Mouse (Mus musculus) liver, adult (tissue): ENCODE results near the gene Clec11a.

Source experiments
- GATA4 ChIP-seq: IDR thresholded peaks from 2 replicates; pipeline ENCODE4 v1.6.1; 2014; ENCODE audit warnings: mild to moderate bottlenecking, low read length; ENCODE audit not compliant: insufficient replicate concordance

Clec11a gene

GRCm38 (mm10) chr7:44336046-44337021 is 29.6 kb upstream of the Clec11a start:
- no peak for TF ChIP-seq GATA4

- no peak for TF ChIP-seq GATA4
Observed at GRCm38 (mm10) chr7:44335031-44335878, 28.6 kb upstream of the Clec11a start.

- no peak for TF ChIP-seq GATA4
Observed at GRCm38 (mm10) chr7:44334139-44334538, 27.4 kb upstream of the Clec11a start.

- no peak for TF ChIP-seq GATA4
Observed at GRCm38 (mm10) chr7:44332336-44332735, 25.6 kb upstream of the Clec11a start.

GRCm38 (mm10) chr7:44326614-44327013 is 19.9 kb upstream of the Clec11a start:
- TF ChIP-seq GATA4: no peak

- no peak for TF ChIP-seq GATA4
Observed at GRCm38 (mm10) chr7:44322290-44322689, 15.6 kb upstream of the Clec11a start.

GRCm38 (mm10) chr7:44320886-44321285 is 14.2 kb upstream of the Clec11a start:
- no peak for TF ChIP-seq GATA4

- no peak for TF ChIP-seq GATA4
Observed at GRCm38 (mm10) chr7:44317913-44318312, 11.2 kb upstream of the Clec11a start.

GRCm38 (mm10) chr7:44312484-44312883 is 5.8 kb upstream of the Clec11a start:
- no peak for TF ChIP-seq GATA4

- no peak for TF ChIP-seq GATA4
Observed at GRCm38 (mm10) chr7:44311713-44312304, 5.1 kb upstream of the Clec11a start.

GRCm38 (mm10) chr7:44310878-44311712 is 4.4 kb upstream of the Clec11a start:
- no peak for TF ChIP-seq GATA4

- no peak for TF ChIP-seq GATA4
Observed at GRCm38 (mm10) chr7:44310285-44310877, 3.7 kb upstream of the Clec11a start.

- no peak for TF ChIP-seq GATA4
Observed at GRCm38 (mm10) chr7:44309475-44310284, 3.0 kb upstream of the Clec11a start, which contains the start of gene Shank1. Gene Shank1, plus strand, starts transcription at chr7:44310253.

GRCm38 (mm10) chr7:44307261-44308020 is 739 bp upstream of the Clec11a start:
- TF ChIP-seq GATA4: no peak
